Mouse (Mus musculus) liver, embryonic 14.5 days (tissue): ENCODE measurements at regions not wholly inside any gene's neighbourhood (a gene's known extent, or its start where the extent isn't known, plus 50 kb on each side); places are given as distances from the start of the nearest gene placed in this dataset.

Source experiments
- CTCF ChIP-seq: IDR thresholded peaks from 2 replicates; pipeline ENCODE4 v1.5.1; 2016; ENCODE audit warnings: antibody characterized with exemption, low read depth, control low read depth
- EP300 ChIP-seq: IDR thresholded peaks from 2 replicates; pipeline ENCODE4 v1.6.1; 2016; ENCODE audit warnings: antibody characterized with exemption, low read depth

DNA sequence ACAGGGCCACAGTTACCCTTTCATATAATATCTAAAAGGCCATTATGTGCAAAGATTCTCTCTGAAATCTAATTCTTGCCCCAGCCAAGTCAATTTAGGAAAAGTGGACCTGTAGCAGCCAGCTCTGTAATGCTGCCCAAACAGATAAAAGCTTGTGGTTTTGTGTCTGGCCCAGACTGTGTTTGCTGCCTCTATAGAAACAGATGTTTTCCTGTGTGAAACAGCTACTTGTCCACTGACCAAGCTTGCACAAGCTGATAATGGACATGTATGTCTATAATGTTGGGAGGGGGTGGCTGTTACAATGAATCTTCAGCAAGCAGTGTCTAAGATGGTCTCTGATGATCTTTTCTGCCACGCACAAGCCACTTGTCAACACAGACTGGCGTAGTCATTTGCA is 405.9 kb downstream of the Cntnap4 start:
- TF ChIP-seq EP300 (no peak), CTCF (no peak)
